Mouse (Mus musculus) spleen, adult 2 months (tissue): ENCODE measurements around the gene Atp6v0a4.

Source experiments
- CTCF ChIP-seq: fragments of 200-500 bp; IDR thresholded peaks from 2 replicates; pipeline ENCODE4 v1.5.1; 2011; ENCODE audit warnings: mild to moderate bottlenecking, inconsistent platforms; ENCODE audit not compliant: insufficient read depth, insufficient read length, insufficient replicate concordance; ENCODE audit errors: extremely low read depth
- POLR2A ChIP-seq: fragments of 200-500 bp; IDR thresholded peaks from 2 replicates; pipeline ENCODE4 v1.6.1; 2011; ENCODE audit warnings: low read depth, low read length, inconsistent platforms

- no peak for TF ChIP-seq CTCF
- no peak for TF ChIP-seq POLR2A
Observed at GRCm38 (mm10) chr6:38012829-38013228, 111.6 kb downstream of the Atp6v0a4 start.
